Mouse (Mus musculus): ENCODE results near the gene Ankrd34a. TPM values are rescaled to one million over a fixed set of nuclear protein-coding genes. Genes with fewer than 3 reads are reported as not detected.

The Ankrd34a gene
- polyA plus RNA-seq, 1 experiment, result not detected

- TF ChIP-seq POLR2A (IDR thresholded peaks at IDR 0.05; ENCODE audit: insufficient read depth, low read depth, low read length) (no peak), CTCF (IDR thresholded peaks at IDR 0.05; ENCODE audit: insufficient read depth, low read depth, low read length) (no peak)
- Histone ChIP-seq H3K4me1 (ENCODE audit: control insufficient read depth, insufficient read depth, low read length) (peaks cover 18% of the 10 kb centered on the region), H3K4me3 (ENCODE audit: insufficient read depth, low read depth, low read length) (no peak overlapping the region), H3K27ac (ENCODE audit: insufficient read depth, low read depth, low read length) (no peak overlapping the region)
- WGBS, result 95% methylated on average over 8 of the region's 8 CpGs
Observed at GRCm38 (mm10) chr3:96575272-96575984, 21.0 kb upstream of the Ankrd34a start.

- Histone ChIP-seq H3K4me1 (ENCODE audit: control insufficient read depth, insufficient read depth, low read length) (peaks cover 18% of the 10 kb centered on the region), H3K4me3 (ENCODE audit: insufficient read depth, low read depth, low read length) (peak overlapping the region; percentile 15; the same call in 1 of the 2 replicates), H3K27ac (ENCODE audit: insufficient read depth, low read depth, low read length) (peak overlapping the region; percentile 50)
- WGBS, result 63% methylated on average over 14 of the region's 14 CpGs
- TF ChIP-seq POLR2A (IDR thresholded peaks at IDR 0.05; ENCODE audit: insufficient read depth, low read depth, low read length) (no peak), CTCF (IDR thresholded peaks at IDR 0.05; ENCODE audit: insufficient read depth, low read depth, low read length) (no peak)
Observed at GRCm38 (mm10) chr3:96576005-96576658, 20.3 kb upstream of the Ankrd34a start.

GRCm38 (mm10) chr3:96576690-96577541, 19.5 kb upstream of the Ankrd34a start, which contains the start of gene Gm16253:
TSS of gene Gm16253 (plus strand) at chr3:96576984.
- Histone ChIP-seq H3K27ac (ENCODE audit: insufficient read depth, low read depth, low read length) (peak within 1 kb of the TSS; percentile 91), H3K4me3 (ENCODE audit: insufficient read depth, low read depth, low read length) (peak within 1 kb of the TSS; percentile 15; the same call in 1 of the 2 replicates), H3K4me1 (ENCODE audit: control insufficient read depth, insufficient read depth, low read length) (peaks cover 17% of the 10 kb centered on the region)
- 31% methylated on average over 17 of the region's 17 CpGs for WGBS
- TF ChIP-seq POLR2A (IDR thresholded peaks at IDR 0.05; ENCODE audit: insufficient read depth, low read depth, low read length), result no peak
- TF ChIP-seq CTCF (IDR thresholded peaks at IDR 0.05; ENCODE audit: insufficient read depth, low read depth, low read length), result no peak

GRCm38 (mm10) chr3:96577566-96577965, 18.9 kb upstream of the Ankrd34a start:
- Histone ChIP-seq H3K4me3 (ENCODE audit: insufficient read depth, low read depth, low read length) (no peak overlapping the region), H3K4me1 (ENCODE audit: control insufficient read depth, insufficient read depth, low read length) (peaks cover 16% of the 10 kb centered on the region), H3K27ac (ENCODE audit: insufficient read depth, low read depth, low read length) (peak overlapping the region; percentile 91)
- WGBS, result 73% methylated on average over 4 of the region's 4 CpGs
- TF ChIP-seq CTCF (IDR thresholded peaks at IDR 0.05; ENCODE audit: insufficient read depth, low read depth, low read length) (no peak), POLR2A (IDR thresholded peaks at IDR 0.05; ENCODE audit: insufficient read depth, low read depth, low read length) (no peak)

GRCm38 (mm10) chr3:96578561-96579238, 17.7 kb upstream of the Ankrd34a start:
- TF ChIP-seq CTCF (IDR thresholded peaks at IDR 0.05; ENCODE audit: insufficient read depth, low read depth, low read length) (no peak), POLR2A (IDR thresholded peaks at IDR 0.05; ENCODE audit: insufficient read depth, low read depth, low read length) (no peak)
- H3K27ac ChIP-seq (ENCODE audit: insufficient read depth, low read depth, low read length), result 0 out of 2 replicates have a peak overlapping the region, but pooled peaks have one; percentile 8
- no peak overlapping the region for H3K4me3 ChIP-seq (ENCODE audit: insufficient read depth, low read depth, low read length)
- H3K4me1 ChIP-seq (ENCODE audit: control insufficient read depth, insufficient read depth, low read length), result peaks cover 16% of the 10 kb centered on the region
- 82% methylated on average over 12 of the region's 12 CpGs for WGBS

GRCm38 (mm10) chr3:96579239-96579750, 17.1 kb upstream of the Ankrd34a start:
- H3K4me1 ChIP-seq (ENCODE audit: control insufficient read depth, insufficient read depth, low read length), result peaks cover 16% of the 10 kb centered on the region
- no peak overlapping the region for H3K4me3 ChIP-seq (ENCODE audit: insufficient read depth, low read depth, low read length)
- H3K27ac ChIP-seq (ENCODE audit: insufficient read depth, low read depth, low read length), result 0 out of 2 replicates have a peak overlapping the region, but pooled peaks have one; percentile 8
- 77% methylated on average over 4 of the region's 4 CpGs for WGBS
- TF ChIP-seq CTCF (IDR thresholded peaks at IDR 0.05; ENCODE audit: insufficient read depth, low read depth, low read length), result no peak
- no peak for TF ChIP-seq POLR2A (IDR thresholded peaks at IDR 0.05; ENCODE audit: insufficient read depth, low read depth, low read length)

GRCm38 (mm10) chr3:96579885-96580454, 16.5 kb upstream of the Ankrd34a start:
- Histone ChIP-seq H3K27ac (ENCODE audit: insufficient read depth, low read depth, low read length) (no peak overlapping the region), H3K4me3 (ENCODE audit: insufficient read depth, low read depth, low read length) (peak overlapping the region; percentile 34), H3K4me1 (ENCODE audit: control insufficient read depth, insufficient read depth, low read length) (peaks cover 16% of the 10 kb centered on the region)
- WGBS, result 9% methylated on average over 16 of the region's 16 CpGs
- TF ChIP-seq POLR2A (IDR thresholded peaks at IDR 0.05; ENCODE audit: insufficient read depth, low read depth, low read length) (no peak), CTCF (IDR thresholded peaks at IDR 0.05; ENCODE audit: insufficient read depth, low read depth, low read length) (peak; percentile 100)

- WGBS, result 75% methylated on average over 6 of the region's 6 CpGs
- Histone ChIP-seq H3K4me1 (ENCODE audit: control insufficient read depth, insufficient read depth, low read length) (peaks cover 12% of the 10 kb centered on the region), H3K27ac (ENCODE audit: insufficient read depth, low read depth, low read length) (no peak overlapping the region), H3K4me3 (ENCODE audit: insufficient read depth, low read depth, low read length) (no peak overlapping the region)
- TF ChIP-seq CTCF (IDR thresholded peaks at IDR 0.05; ENCODE audit: insufficient read depth, low read depth, low read length) (no peak), POLR2A (IDR thresholded peaks at IDR 0.05; ENCODE audit: insufficient read depth, low read depth, low read length) (no peak)
Observed at GRCm38 (mm10) chr3:96581141-96581540, 15.3 kb upstream of the Ankrd34a start.

All from olfactory bulb, adult 2 months (tissue).